Mouse (Mus musculus): ENCODE measurements around the gene Nr5a1. TPM values are rescaled to one million over a fixed set of nuclear protein-coding genes. Genes with fewer than 3 reads are reported as not detected.
A peak's percentile ranks its signal among the peaks of the same experiment; 100 is the strongest.

The Nr5a1 gene
- polyA plus RNA-seq, 1 experiment from 2014 or later, result not detected

DNA sequence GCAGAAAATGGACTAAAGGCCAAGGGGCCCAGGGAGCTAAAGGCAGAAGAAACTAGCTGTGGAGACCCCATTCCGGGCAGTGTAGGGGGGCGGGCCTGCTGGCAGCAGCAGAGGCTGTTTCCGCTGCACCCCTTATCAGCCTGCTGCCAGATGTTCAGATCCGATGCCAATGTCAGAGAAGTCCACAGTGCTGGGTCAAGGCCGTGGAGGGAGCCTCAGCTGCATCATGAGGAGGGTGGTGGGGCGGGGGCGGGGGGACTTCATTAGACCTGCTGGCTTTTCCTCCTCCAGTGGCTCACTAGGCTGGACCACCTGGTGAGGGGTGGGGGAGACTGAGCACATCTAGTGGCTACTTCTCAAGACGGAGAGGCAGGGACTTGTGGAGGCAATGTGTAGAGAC is 4.3 kb upstream of the Nr5a1 start:
- H3K27me3 ChIP-seq, result peaks cover 7% of the 10 kb centered on the region
- H3K36me3 ChIP-seq, result no peaks in the 10 kb centered on the region
- H3K4me1 ChIP-seq (replicated peaks), result no peaks in the 10 kb centered on the region; the same call in 1 of the 2 replicates
- no peaks in the 10 kb centered on the region for H3K9me3 ChIP-seq
- no peak overlapping the region for H3K4me3 ChIP-seq
- no peak overlapping the region for H3K4me2 ChIP-seq
- 66% methylated on average over 8 of the region's 8 CpGs for WGBS
- no peak overlapping the region for H3K9ac ChIP-seq
- H3K27ac ChIP-seq (replicated peaks), result no peak overlapping the region
- no peak for ATAC-seq (ENCODE audit: low FRiP score, low read depth)

DNA sequence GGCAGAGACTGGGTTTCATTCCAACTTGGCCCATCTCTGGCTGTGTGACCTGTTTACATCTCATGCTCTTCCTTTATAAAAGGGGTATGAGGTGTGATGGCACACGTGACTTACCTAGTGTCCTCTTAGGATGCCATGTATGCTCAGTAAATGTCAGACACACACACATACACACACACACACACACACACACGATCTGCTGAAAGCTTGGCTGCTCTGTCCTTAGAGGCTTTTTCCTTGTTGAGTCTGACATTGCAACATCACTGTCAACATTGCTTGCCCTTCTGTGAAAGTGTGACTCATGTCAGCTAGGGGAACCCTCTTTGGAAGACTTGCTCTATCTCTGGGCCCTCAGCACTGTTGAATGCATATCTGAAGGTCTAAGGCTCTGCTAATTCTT is 3.1 kb upstream of the Nr5a1 start:
- Histone ChIP-seq H3K4me3 (no peak overlapping the region), H3K27ac (replicated peaks) (no peak overlapping the region), H3K4me1 (replicated peaks) (no peaks in the 10 kb centered on the region; the same call in 1 of the 2 replicates), H3K9ac (no peak overlapping the region), H3K9me3 (no peaks in the 10 kb centered on the region), H3K4me2 (no peak overlapping the region), H3K36me3 (no peaks in the 10 kb centered on the region), H3K27me3 (peaks cover 19% of the 10 kb centered on the region)
- no peak for ATAC-seq (ENCODE audit: low FRiP score, low read depth)
- WGBS, result 89% methylated on average over 2 of the region's 2 CpGs

DNA sequence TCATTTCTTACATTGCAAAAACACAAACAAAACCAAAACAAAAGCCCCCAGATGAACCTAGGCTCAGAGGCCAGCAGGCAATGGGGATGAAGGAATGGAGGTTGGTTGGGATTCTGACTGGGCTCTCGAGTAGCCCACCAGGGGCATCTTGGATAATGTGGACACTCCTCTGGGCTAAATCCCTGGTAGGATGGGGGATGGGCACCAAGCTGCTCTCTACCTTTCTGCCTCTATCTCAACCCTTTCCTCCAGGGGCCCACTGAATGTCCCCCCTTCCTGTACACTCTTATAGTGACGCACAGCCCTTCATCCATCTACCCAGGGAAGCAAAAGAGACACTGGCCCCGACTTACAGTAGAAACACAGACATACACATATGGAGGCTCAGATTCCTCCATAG is 746 bp downstream of the Nr5a1 start:
- WGBS, result 88% methylated on average over 3 of the region's 3 CpGs
- H3K27me3 ChIP-seq, result peaks cover 41% of the 10 kb centered on the region

DNA sequence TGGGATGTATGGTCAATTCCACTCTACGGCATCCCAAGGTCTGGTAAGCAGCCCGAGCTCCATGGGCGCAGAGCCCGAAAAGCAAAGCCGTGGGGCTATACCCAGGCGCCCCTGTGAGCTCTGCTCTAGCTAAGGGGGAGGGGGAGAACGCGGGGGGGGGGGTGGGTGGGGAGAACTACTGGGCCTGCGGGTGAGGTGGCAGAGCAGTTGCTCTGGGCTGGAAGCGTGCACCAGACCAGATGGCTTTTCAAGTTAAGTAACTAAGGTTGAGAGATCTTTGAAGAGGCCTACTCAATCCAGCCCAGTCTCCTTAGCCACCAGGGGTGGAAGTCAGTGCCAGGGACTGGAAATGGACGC is 1.6 kb downstream of the Nr5a1 start:
- H3K4me1 ChIP-seq (replicated peaks), result peaks cover 19% of the 10 kb centered on the region
- no peaks in the 10 kb centered on the region for H3K36me3 ChIP-seq
- H3K27ac ChIP-seq (replicated peaks), result no peak overlapping the region
- peaks cover 50% of the 10 kb centered on the region for H3K27me3 ChIP-seq
- H3K4me3 ChIP-seq, result no peak overlapping the region
- no peak overlapping the region for H3K4me2 ChIP-seq
- no peak overlapping the region for H3K9ac ChIP-seq
- H3K9me3 ChIP-seq, result no peaks in the 10 kb centered on the region
- ATAC-seq (ENCODE audit: low FRiP score, low read depth), result no peak
- WGBS, result 30% methylated on average over 9 of the region's 11 CpGs

More for the DNA sequence above, 746 bp downstream of the Nr5a1 start:
- H3K36me3 ChIP-seq, result no peaks in the 10 kb centered on the region
- no peak overlapping the region for H3K9ac ChIP-seq
- H3K9me3 ChIP-seq, result no peaks in the 10 kb centered on the region
- no peak overlapping the region for H3K4me2 ChIP-seq
- H3K4me3 ChIP-seq, result no peak overlapping the region
- H3K4me1 ChIP-seq (replicated peaks), result peaks cover 19% of the 10 kb centered on the region
- H3K27ac ChIP-seq (replicated peaks), result no peak overlapping the region
- no peak for ATAC-seq (ENCODE audit: low FRiP score, low read depth)

DNA sequence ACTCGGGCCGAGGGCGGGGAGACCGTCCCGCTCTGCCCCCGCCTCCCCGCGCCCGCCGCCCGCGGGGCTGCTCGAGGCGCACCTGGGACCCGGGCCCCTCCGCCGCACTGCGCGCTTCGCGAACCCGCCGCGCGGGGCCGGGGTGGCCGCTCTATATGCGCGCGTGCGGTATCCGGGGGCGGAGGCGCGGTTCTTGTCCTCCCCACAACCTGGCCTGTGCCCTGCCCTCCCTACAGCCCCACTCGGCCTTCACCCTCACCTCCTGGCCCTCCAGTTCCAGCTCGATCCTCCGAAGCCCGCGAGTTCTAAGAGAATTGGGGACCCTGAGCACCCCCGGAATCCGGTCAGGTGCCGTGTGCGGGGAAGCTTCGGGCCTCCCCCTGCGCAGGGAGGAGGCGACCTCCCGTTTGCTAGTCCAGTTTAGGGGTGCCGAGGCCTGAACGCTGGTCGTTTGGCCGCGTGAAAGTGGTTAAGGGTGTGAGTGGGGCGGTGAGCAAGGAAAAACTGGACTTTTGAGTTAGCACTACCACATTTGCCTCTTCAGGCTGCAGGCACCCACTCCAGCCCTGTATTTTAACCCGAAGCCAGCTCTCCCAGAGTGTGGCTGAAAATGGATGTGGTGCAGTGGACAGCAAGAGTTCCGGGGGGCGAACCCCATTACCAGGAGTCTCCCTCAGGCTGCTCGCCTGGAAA is 2.1 kb downstream of the Nr5a1 start:
- Histone ChIP-seq H3K4me3 (peak overlapping the region; percentile 24), H3K9me3 (no peaks in the 10 kb centered on the region), H3K9ac (no peak overlapping the region), H3K4me1 (replicated peaks) (peaks cover 19% of the 10 kb centered on the region), H3K4me2 (peak overlapping the region; percentile 47), H3K36me3 (no peaks in the 10 kb centered on the region), H3K27ac (replicated peaks) (no peak overlapping the region), H3K27me3 (peaks cover 53% of the 10 kb centered on the region)
- WGBS, result 10% methylated on average over 37 of the region's 58 CpGs
- peak; percentile 24; the same call in 1 of the 2 replicates for ATAC-seq (ENCODE audit: low FRiP score, low read depth)

DNA sequence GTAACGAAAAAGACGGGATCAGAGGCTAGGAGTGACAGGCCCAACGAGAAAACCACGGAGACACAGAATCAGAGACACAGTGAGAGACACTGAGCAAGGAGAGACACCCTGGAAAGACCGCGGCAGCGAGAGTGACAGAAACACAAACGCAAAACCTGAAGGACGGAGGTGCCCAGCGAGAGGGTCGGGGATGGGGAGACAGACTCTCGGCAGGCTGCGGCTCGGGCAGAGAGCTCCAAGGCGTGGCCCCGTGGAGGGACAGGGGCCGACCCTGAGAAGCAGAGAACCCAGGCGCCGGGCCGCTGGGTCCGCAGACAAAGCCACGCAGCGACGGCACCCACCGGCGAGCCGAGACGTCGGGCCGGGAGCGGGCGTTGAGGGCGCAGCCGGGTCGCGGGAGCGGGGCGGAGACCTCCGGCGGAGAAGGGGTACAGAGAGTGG is 2.9 kb downstream of the Nr5a1 start:
- Histone ChIP-seq H3K36me3 (no peaks in the 10 kb centered on the region), H3K27me3 (peaks cover 61% of the 10 kb centered on the region), H3K4me1 (replicated peaks) (peaks cover 19% of the 10 kb centered on the region), H3K4me3 (peak overlapping the region; percentile 24), H3K27ac (replicated peaks) (no peak overlapping the region), H3K9ac (no peak overlapping the region), H3K9me3 (no peaks in the 10 kb centered on the region), H3K4me2 (peak overlapping the region; percentile 47)
- 1% methylated on average over 40 of the region's 40 CpGs for WGBS
- ATAC-seq (ENCODE audit: low FRiP score, low read depth), result no peak

DNA sequence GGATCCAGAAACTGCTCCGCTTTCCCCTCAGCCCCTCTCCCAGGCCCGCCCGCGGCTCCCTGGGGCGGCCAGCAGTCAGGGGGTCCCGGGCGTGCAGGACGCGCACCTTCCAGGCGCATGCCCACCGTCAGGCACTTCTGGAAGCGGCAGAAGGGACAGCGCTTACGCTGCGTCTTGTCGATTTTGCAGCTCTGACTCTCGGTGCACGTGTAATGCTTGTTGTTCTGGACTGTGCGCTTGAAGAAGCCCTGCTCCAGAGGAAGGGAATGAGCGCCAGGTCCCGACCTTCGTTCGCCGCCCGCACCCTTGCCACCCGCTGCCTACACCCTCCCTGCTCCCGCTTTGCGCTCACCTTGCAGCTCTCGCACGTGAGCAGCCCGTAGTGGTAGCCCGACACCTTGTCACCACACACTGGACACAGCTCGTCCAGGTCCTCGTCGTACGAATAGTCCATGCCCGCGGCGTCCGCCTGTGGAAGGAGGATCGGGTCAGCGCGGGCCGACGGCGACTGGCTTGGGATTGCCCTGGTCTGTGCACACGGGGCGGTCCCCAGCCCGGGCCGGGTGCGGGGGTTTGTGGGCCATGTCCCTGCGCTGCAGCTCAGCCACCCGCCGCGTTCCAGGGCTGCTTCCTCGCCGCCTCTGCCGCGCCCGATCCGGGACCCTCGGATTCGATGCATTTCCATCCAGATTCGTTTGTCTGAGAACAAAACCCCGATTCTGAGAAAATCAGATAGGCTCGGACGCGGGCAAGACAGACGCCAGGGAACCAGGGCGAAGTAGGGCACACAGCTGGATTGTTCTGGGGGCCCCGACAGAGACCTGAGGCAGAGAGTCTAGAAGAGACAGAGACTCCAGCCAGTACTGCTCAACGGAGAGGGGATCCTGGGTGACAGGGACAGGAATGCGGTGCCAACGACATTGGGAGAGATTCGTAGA is 3.8 kb downstream of the Nr5a1 start:
- no peak for ATAC-seq (ENCODE audit: low FRiP score, low read depth)
- Histone ChIP-seq H3K4me3 (peak overlapping the region; percentile 17), H3K9ac (no peak overlapping the region), H3K36me3 (no peaks in the 10 kb centered on the region), H3K9me3 (no peaks in the 10 kb centered on the region), H3K4me1 (replicated peaks) (peaks cover 19% of the 10 kb centered on the region), H3K27me3 (peaks cover 68% of the 10 kb centered on the region), H3K4me2 (peak overlapping the region; percentile 41), H3K27ac (replicated peaks) (no peak overlapping the region)
- WGBS, result under 1% methylated on average over 75 of the region's 75 CpGs

DNA sequence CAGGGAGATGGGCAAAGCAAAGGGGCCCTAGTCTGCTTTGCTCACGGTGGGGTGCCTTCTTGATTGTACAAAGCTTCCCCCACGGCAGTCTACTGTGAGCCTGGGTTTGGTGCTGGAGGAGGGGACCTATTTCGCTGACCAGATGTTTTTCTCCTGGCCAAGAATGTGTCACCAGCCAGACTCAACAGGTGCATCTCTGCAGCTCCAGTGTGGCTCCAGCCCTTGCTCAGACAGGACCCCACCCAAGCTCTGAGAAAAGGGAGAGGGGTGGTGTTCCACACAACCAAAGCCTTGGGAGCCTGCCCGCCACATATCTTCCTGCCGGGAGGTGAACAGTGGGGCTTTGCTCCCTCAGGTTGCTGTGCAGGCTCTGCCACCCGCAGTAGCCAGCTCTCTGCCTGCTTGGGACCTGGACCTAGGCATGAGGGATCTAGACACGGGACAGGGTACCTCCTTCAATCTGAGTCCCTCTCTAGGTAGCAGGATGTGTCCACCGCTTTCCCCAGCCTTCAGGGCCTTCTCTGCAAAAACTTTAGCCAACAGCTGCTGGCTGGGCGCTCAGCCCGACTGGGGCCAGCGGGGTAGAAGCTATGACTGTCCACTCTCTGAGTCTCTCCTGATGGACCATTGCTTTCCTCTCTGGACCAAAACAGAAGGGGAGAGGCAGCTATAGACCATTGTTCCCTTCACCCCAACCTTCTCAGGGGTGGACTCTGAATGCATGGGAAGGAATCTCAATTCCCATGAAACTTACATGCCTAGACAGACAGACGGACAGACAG is 5.2 kb downstream of the Nr5a1 start:
- Histone ChIP-seq H3K4me1 (replicated peaks) (peaks cover 19% of the 10 kb centered on the region), H3K27ac (replicated peaks) (no peak overlapping the region), H3K4me2 (no peak overlapping the region), H3K27me3 (peaks cover 65% of the 10 kb centered on the region), H3K9me3 (no peaks in the 10 kb centered on the region), H3K4me3 (no peak overlapping the region), H3K9ac (no peak overlapping the region), H3K36me3 (no peaks in the 10 kb centered on the region)
- no peak for ATAC-seq (ENCODE audit: low FRiP score, low read depth)
- 25% methylated on average over 12 of the region's 12 CpGs for WGBS

DNA sequence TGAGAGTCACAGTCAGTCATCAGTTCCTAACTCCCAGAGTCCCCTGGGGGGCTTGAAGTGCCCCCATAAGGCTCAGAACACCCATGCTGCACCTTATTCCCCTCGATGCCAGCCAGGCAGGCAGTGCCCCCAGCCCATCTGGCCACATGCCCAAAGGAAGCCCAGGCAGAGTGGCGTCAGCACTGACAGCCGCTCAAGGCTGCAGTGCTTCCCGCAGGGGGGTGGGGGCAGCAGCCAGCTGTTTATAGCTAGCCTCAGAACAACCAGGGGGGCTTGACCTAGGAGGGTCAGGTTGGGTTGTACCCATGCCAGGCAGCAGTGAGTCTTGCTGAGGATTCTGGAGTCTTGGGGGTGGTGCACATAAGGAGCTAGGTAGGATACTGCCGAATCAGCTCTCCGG is 7.7 kb downstream of the Nr5a1 start:
- peaks cover 45% of the 10 kb centered on the region for H3K27me3 ChIP-seq
- WGBS, result 33% methylated on average over 6 of the region's 6 CpGs
- no peak overlapping the region for H3K4me3 ChIP-seq
- no peaks in the 10 kb centered on the region for H3K9me3 ChIP-seq
- ATAC-seq (ENCODE audit: low FRiP score, low read depth), result no peak
- H3K27ac ChIP-seq (replicated peaks), result no peak overlapping the region
- H3K4me1 ChIP-seq (replicated peaks), result peaks cover 12% of the 10 kb centered on the region
- H3K9ac ChIP-seq, result no peak overlapping the region
- H3K4me2 ChIP-seq, result no peak overlapping the region
- H3K36me3 ChIP-seq, result no peaks in the 10 kb centered on the region

DNA sequence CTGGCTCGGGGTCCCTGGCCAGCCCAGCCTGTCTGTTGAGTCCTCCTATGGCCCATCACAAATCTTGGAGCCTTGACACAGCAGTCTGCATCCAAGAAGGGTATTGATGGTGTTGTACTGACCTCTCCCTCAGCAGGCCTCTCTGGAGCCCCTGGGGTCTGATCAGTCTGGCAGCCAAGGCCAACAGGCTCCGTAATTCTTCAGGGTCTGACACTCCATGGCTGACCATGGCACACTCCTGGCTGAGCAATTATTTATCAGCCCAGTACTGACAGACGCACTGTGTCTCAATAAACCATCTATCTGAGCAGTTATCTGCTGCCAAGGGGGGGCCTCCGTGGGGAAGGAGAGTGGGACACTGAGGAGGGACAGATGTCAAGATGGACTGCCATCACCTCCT is 9.3 kb downstream of the Nr5a1 start:
- no peak overlapping the region for H3K9ac ChIP-seq
- WGBS, result 66% methylated on average over 4 of the region's 4 CpGs
- ATAC-seq (ENCODE audit: low FRiP score, low read depth), result no peak
- H3K9me3 ChIP-seq, result no peaks in the 10 kb centered on the region
- no peak overlapping the region for H3K27ac ChIP-seq (replicated peaks)
- H3K4me3 ChIP-seq, result no peak overlapping the region
- H3K4me2 ChIP-seq, result no peak overlapping the region
- peaks cover 50% of the 10 kb centered on the region for H3K27me3 ChIP-seq
- peaks cover under 1% of the 10 kb centered on the region; the same call in 1 of the 2 replicates for H3K4me1 ChIP-seq (replicated peaks)
- H3K36me3 ChIP-seq, result no peaks in the 10 kb centered on the region

DNA sequence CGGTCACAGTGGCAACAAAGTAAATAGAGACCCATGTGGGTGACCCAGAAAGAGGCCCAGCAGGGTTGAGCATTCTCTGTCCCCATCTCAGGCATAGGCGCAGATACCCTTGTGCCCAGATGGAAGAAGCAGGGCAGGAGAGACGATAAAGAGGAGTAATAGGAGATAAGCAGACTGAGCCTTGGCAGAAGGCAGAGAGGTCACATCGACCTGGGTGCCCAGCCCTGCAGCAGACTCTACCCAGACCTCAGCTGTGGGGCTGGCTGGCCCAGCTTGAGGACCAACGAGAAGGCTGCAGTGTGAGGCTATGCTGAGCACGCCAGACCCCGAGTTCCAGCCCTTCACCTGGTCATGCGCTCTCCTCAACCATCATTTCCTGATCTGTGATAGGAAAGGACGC is 10.0 kb downstream of the Nr5a1 start:
- Histone ChIP-seq H3K27ac (replicated peaks) (no peak overlapping the region), H3K4me1 (replicated peaks) (no peaks in the 10 kb centered on the region), H3K9ac (no peak overlapping the region), H3K27me3 (peaks cover 49% of the 10 kb centered on the region), H3K36me3 (no peaks in the 10 kb centered on the region), H3K4me3 (no peak overlapping the region), H3K4me2 (no peak overlapping the region), H3K9me3 (no peaks in the 10 kb centered on the region)
- ATAC-seq (ENCODE audit: low FRiP score, low read depth), result no peak
- WGBS, result 89% methylated on average over 9 of the region's 9 CpGs

DNA sequence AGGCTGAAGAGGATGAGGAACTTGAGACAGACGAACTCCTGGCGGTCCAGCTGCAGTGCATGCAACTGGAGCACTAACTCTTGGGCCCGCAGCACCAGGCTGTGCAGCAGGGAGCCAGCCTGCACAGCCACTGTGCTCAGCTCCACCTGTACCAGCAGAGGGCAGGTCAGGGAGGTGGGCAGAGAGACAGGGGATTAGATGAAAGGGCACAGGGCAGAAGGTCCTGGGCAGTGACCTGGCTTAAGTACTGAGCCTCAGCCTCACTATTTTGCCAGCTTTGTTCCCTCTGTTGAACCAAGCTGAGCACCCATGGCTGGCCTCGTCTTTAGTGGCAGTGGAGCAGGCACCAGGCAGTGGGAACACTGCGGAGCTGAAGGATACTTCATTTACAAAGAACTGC is 14.2 kb downstream of the Nr5a1 start:
- H3K4me2 ChIP-seq, result no peak overlapping the region
- no peaks in the 10 kb centered on the region for H3K9me3 ChIP-seq
- no peak overlapping the region for H3K9ac ChIP-seq
- no peak overlapping the region for H3K4me3 ChIP-seq
- peaks cover 21% of the 10 kb centered on the region; the same call in 1 of the 2 replicates for H3K27me3 ChIP-seq
- H3K36me3 ChIP-seq, result no peaks in the 10 kb centered on the region
- no peak overlapping the region for H3K27ac ChIP-seq (replicated peaks)
- 65% methylated on average over 5 of the region's 5 CpGs for WGBS
- no peak for ATAC-seq (ENCODE audit: low FRiP score, low read depth)
- peaks cover 9% of the 10 kb centered on the region for H3K4me1 ChIP-seq (replicated peaks)

Data from hindbrain, embryonic 15.5 days (tissue).